Mouse (Mus musculus): ENCODE measurements around the gene Efcc1. TPM values are rescaled to one million over a fixed set of nuclear protein-coding genes. Genes with fewer than 3 reads are reported as not detected.

The Efcc1 gene
- total and polyA plus RNA-seq, 2 experiments from 2014 or later: 0.75 TPM; not detected in 1

GRCm38 (mm10) chr6:87799576-87799975, 68.9 kb downstream of the Efcc1 start:
- no peaks in the 10 kb centered on the region for H3K4me1 ChIP-seq (ENCODE audit: control insufficient read depth, insufficient read depth)
- WGBS: 61% methylated on average over 6 of the region's 6 CpGs
- no peak for ATAC-seq (ENCODE audit: insufficient read depth, low read depth)
- H3K36me3 ChIP-seq (replicated peaks; ENCODE audit: control insufficient read depth, insufficient read depth, low read length): no peaks in the 10 kb centered on the region
- no peaks in the 10 kb centered on the region for H3K27me3 ChIP-seq (ENCODE audit: control insufficient read depth, insufficient read depth, low read length)
- no peak for TF ChIP-seq CTCF (IDR thresholded peaks at IDR 0.05; ENCODE audit: low read depth)
- TF ChIP-seq EP300 (IDR thresholded peaks at IDR 0.05; ENCODE audit: low read depth): no peak
- DNase-seq (ENCODE audit: low spot score): no peak
- no peak overlapping the region for H3K27ac ChIP-seq (ENCODE audit: low read depth)
- H3K4me3 ChIP-seq (ENCODE audit: low read depth, low read length): no peak overlapping the region
- H3K9me3 ChIP-seq (replicated peaks; ENCODE audit: control insufficient read depth, low read length): no peaks in the 10 kb centered on the region
- H3K9ac ChIP-seq (replicated peaks; ENCODE audit: low read depth, low read length): no peak overlapping the region
- H3K4me2 ChIP-seq (ENCODE audit: low read depth, low read length): no peak overlapping the region

GRCm38 (mm10) chr6:87802462-87802861, 71.8 kb downstream of the Efcc1 start:
- Histone ChIP-seq H3K4me2 (ENCODE audit: low read depth, low read length) (no peak overlapping the region), H3K4me1 (ENCODE audit: control insufficient read depth, insufficient read depth) (0 out of 2 replicates have a peak, but pooled peaks cover 6% of the 10 kb centered on the region), H3K27ac (ENCODE audit: low read depth) (no peak overlapping the region), H3K27me3 (ENCODE audit: control insufficient read depth, insufficient read depth, low read length) (no peaks in the 10 kb centered on the region), H3K9me3 (replicated peaks; ENCODE audit: control insufficient read depth, low read length) (no peaks in the 10 kb centered on the region), H3K9ac (replicated peaks; ENCODE audit: low read depth, low read length) (no peak overlapping the region), H3K4me3 (ENCODE audit: low read depth, low read length) (no peak overlapping the region), H3K36me3 (replicated peaks; ENCODE audit: control insufficient read depth, insufficient read depth, low read length) (no peaks in the 10 kb centered on the region)
- WGBS: 87% methylated on average over 7 of the region's 7 CpGs
- TF ChIP-seq CTCF (IDR thresholded peaks at IDR 0.05; ENCODE audit: low read depth) (no peak), EP300 (IDR thresholded peaks at IDR 0.05; ENCODE audit: low read depth) (no peak)
- ATAC-seq (ENCODE audit: insufficient read depth, low read depth): no peak
- DNase-seq (ENCODE audit: low spot score): no peak

DNA sequence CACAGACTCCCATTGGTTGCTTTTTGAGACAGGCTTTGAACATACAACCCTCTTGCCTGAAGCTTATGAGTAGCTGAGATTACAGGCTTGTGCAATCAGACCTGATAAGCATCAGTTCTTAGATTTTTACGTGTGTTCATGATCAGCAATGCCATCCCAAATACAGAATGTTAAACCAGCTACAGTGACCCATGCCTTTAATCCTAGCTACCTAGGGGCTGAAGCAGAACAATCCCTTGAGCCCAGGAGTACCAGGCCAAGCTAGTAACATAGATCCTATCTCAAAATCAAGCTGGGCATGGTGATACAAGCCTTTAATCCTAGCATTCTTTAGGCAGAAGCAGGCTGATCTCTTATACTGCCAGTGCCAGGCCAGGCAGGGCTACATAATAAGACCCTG, 73.4 kb downstream of the Efcc1 start:
- no peak overlapping the region for H3K27ac ChIP-seq (ENCODE audit: low read depth)
- H3K9me3 ChIP-seq (replicated peaks; ENCODE audit: control insufficient read depth, low read length): no peaks in the 10 kb centered on the region
- H3K4me3 ChIP-seq (ENCODE audit: low read depth, low read length): no peak overlapping the region
- ATAC-seq (ENCODE audit: insufficient read depth, low read depth) (no peak), DNase-seq (ENCODE audit: low spot score) (no peak)
- TF ChIP-seq EP300 (IDR thresholded peaks at IDR 0.05; ENCODE audit: low read depth) (no peak), CTCF (IDR thresholded peaks at IDR 0.05; ENCODE audit: low read depth) (no peak)
- 0 out of 2 replicates have a peak, but pooled peaks cover 7% of the 10 kb centered on the region for H3K4me1 ChIP-seq (ENCODE audit: control insufficient read depth, insufficient read depth)
- 78% methylated on average over 1 of the region's 1 CpGs for WGBS
- no peaks in the 10 kb centered on the region for H3K27me3 ChIP-seq (ENCODE audit: control insufficient read depth, insufficient read depth, low read length)
- H3K9ac ChIP-seq (replicated peaks; ENCODE audit: low read depth, low read length): no peak overlapping the region
- no peak overlapping the region for H3K4me2 ChIP-seq (ENCODE audit: low read depth, low read length)
- 0 out of 2 replicates have a peak, but pooled peaks cover 3% of the 10 kb centered on the region for H3K36me3 ChIP-seq (replicated peaks; ENCODE audit: control insufficient read depth, insufficient read depth, low read length)

DNA sequence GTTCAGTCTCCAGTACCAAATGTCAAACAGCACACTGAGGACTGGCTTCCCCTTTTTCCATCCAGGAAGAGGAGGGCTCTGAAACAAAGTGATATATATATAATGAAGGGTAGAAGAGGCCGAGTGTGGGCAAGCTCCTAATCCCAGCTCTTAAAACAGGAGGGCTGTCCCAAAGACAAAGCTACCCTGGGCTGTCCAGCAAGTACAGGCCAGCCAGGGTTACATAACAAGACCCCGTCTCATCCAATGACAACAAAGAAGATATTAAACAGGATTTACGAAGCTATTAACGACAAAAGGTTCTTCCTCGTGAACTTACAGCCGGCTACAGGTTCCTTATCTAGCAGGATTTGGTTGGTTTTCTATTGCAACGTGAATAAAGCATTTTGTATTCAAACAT, 74.2 kb downstream of the Efcc1 start:
- Histone ChIP-seq H3K36me3 (replicated peaks; ENCODE audit: control insufficient read depth, insufficient read depth, low read length) (0 out of 2 replicates have a peak, but pooled peaks cover 3% of the 10 kb centered on the region), H3K27me3 (ENCODE audit: control insufficient read depth, insufficient read depth, low read length) (no peaks in the 10 kb centered on the region), H3K4me1 (ENCODE audit: control insufficient read depth, insufficient read depth) (peaks cover 11% of the 10 kb centered on the region; the same call in 1 of the 2 replicates), H3K9ac (replicated peaks; ENCODE audit: low read depth, low read length) (no peak overlapping the region), H3K27ac (ENCODE audit: low read depth) (no peak overlapping the region), H3K4me2 (ENCODE audit: low read depth, low read length) (no peak overlapping the region), H3K4me3 (ENCODE audit: low read depth, low read length) (no peak overlapping the region), H3K9me3 (replicated peaks; ENCODE audit: control insufficient read depth, low read length) (no peaks in the 10 kb centered on the region)
- 72% methylated on average over 7 of the region's 7 CpGs for WGBS
- DNase-seq (ENCODE audit: low spot score): no peak
- no peak for ATAC-seq (ENCODE audit: insufficient read depth, low read depth)
- TF ChIP-seq CTCF (IDR thresholded peaks at IDR 0.05; ENCODE audit: low read depth) (no peak), EP300 (IDR thresholded peaks at IDR 0.05; ENCODE audit: low read depth) (no peak)

- Histone ChIP-seq H3K9me3 (replicated peaks; ENCODE audit: control insufficient read depth, low read length) (no peaks in the 10 kb centered on the region), H3K27ac (ENCODE audit: low read depth) (no peak overlapping the region), H3K9ac (replicated peaks; ENCODE audit: low read depth, low read length) (no peak overlapping the region), H3K27me3 (ENCODE audit: control insufficient read depth, insufficient read depth, low read length) (no peaks in the 10 kb centered on the region), H3K4me1 (ENCODE audit: control insufficient read depth, insufficient read depth) (peaks cover 17% of the 10 kb centered on the region), H3K4me3 (ENCODE audit: low read depth, low read length) (no peak overlapping the region), H3K4me2 (ENCODE audit: low read depth, low read length) (no peak overlapping the region), H3K36me3 (replicated peaks; ENCODE audit: control insufficient read depth, insufficient read depth, low read length) (0 out of 2 replicates have a peak, but pooled peaks cover 3% of the 10 kb centered on the region)
- no peak for DNase-seq (ENCODE audit: low spot score)
- TF ChIP-seq CTCF (IDR thresholded peaks at IDR 0.05; ENCODE audit: low read depth) (no peak), EP300 (IDR thresholded peaks at IDR 0.05; ENCODE audit: low read depth) (no peak)
- 89% methylated on average over 7 of the region's 7 CpGs for WGBS
- ATAC-seq (ENCODE audit: insufficient read depth, low read depth): no peak
Observed at GRCm38 (mm10) chr6:87805448-87805847, 74.8 kb downstream of the Efcc1 start.

Other genes starting within 250 kb of the Efcc1 start
- gene Arhgap25, start 197.6 kb upstream of the Efcc1 start, total RNA-seq (2014; rRNA removed; ENCODE audit: low replicate concordance): 1.6 and 3.2 TPM in 2 replicates
- gene Arhgap25, start 197.6 kb upstream of the Efcc1 start, polyA plus RNA-seq (2015; fragmentation: Nextera tagmentation; extraction: Ambion mirVana): 3.2 TPM in 2 replicates
- 1.7 and 2.2 TPM in 2 replicates for gene Prokr1, start 140.1 kb upstream of the Efcc1 start, total RNA-seq (2014; rRNA removed; ENCODE audit: low replicate concordance)
- 0.11 and 0.25 TPM in 2 replicates for gene Prokr1, start 140.1 kb upstream of the Efcc1 start, polyA plus RNA-seq (2015; fragmentation: Nextera tagmentation; extraction: Ambion mirVana)
- 1.6 and 2.0 TPM in 2 replicates for gene Aplf, start 58.7 kb upstream of the Efcc1 start, total RNA-seq (2014; rRNA removed; ENCODE audit: low replicate concordance)
- 2.7 and 4.2 TPM in 2 replicates for gene Aplf, start 58.7 kb upstream of the Efcc1 start, polyA plus RNA-seq (2015; fragmentation: Nextera tagmentation; extraction: Ambion mirVana)
- gene Gp9, start 47.2 kb downstream of the Efcc1 start, total RNA-seq (2014; rRNA removed; ENCODE audit: low replicate concordance): 0.19 and 0.23 TPM in 2 replicates
- 0.89 and 1.0 TPM in 2 replicates for gene Gp9, start 47.2 kb downstream of the Efcc1 start, polyA plus RNA-seq (2015; fragmentation: Nextera tagmentation; extraction: Ambion mirVana)
- gene Rab43, start 81.3 kb downstream of the Efcc1 start, total RNA-seq (2014; rRNA removed; ENCODE audit: low replicate concordance): 11.8 and 19.7 TPM in 2 replicates
- gene Rab43, start 81.3 kb downstream of the Efcc1 start, polyA plus RNA-seq (2015; fragmentation: Nextera tagmentation; extraction: Ambion mirVana): 6.7 and 6.8 TPM in 2 replicates
- not detected in 2 replicates for gene Gm45140, start 104.9 kb downstream of the Efcc1 start, total RNA-seq (2014; rRNA removed; ENCODE audit: low replicate concordance)
- gene Gm45140, start 104.9 kb downstream of the Efcc1 start, polyA plus RNA-seq (2015; fragmentation: Nextera tagmentation; extraction: Ambion mirVana): 0.58 and 1.1 TPM in 2 replicates
- 5.6 and 40.5 TPM in 2 replicates for gene Isy1, start 107.9 kb downstream of the Efcc1 start, total RNA-seq (2014; rRNA removed; ENCODE audit: low replicate concordance)
- gene Isy1, start 107.9 kb downstream of the Efcc1 start, polyA plus RNA-seq (2015; fragmentation: Nextera tagmentation; extraction: Ambion mirVana): 16.7 and 18.4 TPM in 2 replicates
- 247 and 318 TPM in 2 replicates for gene Cnbp, start 120.2 kb downstream of the Efcc1 start, total RNA-seq (2014; rRNA removed; ENCODE audit: low replicate concordance)
- 553 and 591 TPM in 2 replicates for gene Cnbp, start 120.2 kb downstream of the Efcc1 start, polyA plus RNA-seq (2015; fragmentation: Nextera tagmentation; extraction: Ambion mirVana)
- 92.4 and 95.1 TPM in 2 replicates for gene Copg1, start 156.9 kb downstream of the Efcc1 start, total RNA-seq (2014; rRNA removed; ENCODE audit: low replicate concordance)
- 66.3 and 67.1 TPM in 2 replicates for gene Copg1, start 156.9 kb downstream of the Efcc1 start, polyA plus RNA-seq (2015; fragmentation: Nextera tagmentation; extraction: Ambion mirVana)
- gene Hmces, start 183.1 kb downstream of the Efcc1 start, total RNA-seq (2014; rRNA removed; ENCODE audit: low replicate concordance): 8.7 and 40.9 TPM in 2 replicates
- 16.2 and 18.0 TPM in 2 replicates for gene Hmces, start 183.1 kb downstream of the Efcc1 start, polyA plus RNA-seq (2015; fragmentation: Nextera tagmentation; extraction: Ambion mirVana)